Mouse (Mus musculus) adrenal gland, postnatal 10 days (tissue): ENCODE data around the gene Dmpk. TPM values are rescaled to one million over a fixed set of nuclear protein-coding genes. Genes with fewer than 3 reads are reported as not detected.

Experiments used
- microRNA-seq: library from miRNA; unstranded; fragments of <30 nt; microRNA quantifications from one replicate; pipeline ENCODE4 v1.2.0, GENCODE M21; 2021
- total RNA-seq, 2 experiments: library from RNA; stranded (reverse); gene quantifications; 2 replicates each; pipeline ENCODE4 v1.2.3; 2021

Dmpk gene
- total RNA-seq, 2 experiments from 2014 or later: 51.8 to 93.9 TPM

Small RNA genes within 50 kb of the gene (microRNA-seq; reads per million reads assigned to microRNA genes)
- 3.7 reads per million for gene Mir3100

Other genes starting within 250 kb of the Dmpk start
- 1 to 10 TPM; 3.7 to 5.0 TPM for gene Mill2, start 243.9 kb upstream of the Dmpk start, total RNA-seq
- 1 to 10 TPM; 5.0 to 7.9 TPM for gene Pglyrp1, start 212.5 kb upstream of the Dmpk start, total RNA-seq
- gene Ccdc61, start 173.4 kb upstream of the Dmpk start, total RNA-seq: 10 to 100 TPM; 12.5 to 13.9 TPM
- 1 to 10 TPM; 6.1 to 7.4 TPM for gene Nova2, start 158.0 kb upstream of the Dmpk start, total RNA-seq
- gene Nanos2, start 96.4 kb upstream of the Dmpk start, total RNA-seq: not detected
- gene Mypop, start 92.6 kb upstream of the Dmpk start, total RNA-seq: 1 to 10 TPM; 6.4 to 6.8 TPM
- gene Irf2bp1, start 79.8 kb upstream of the Dmpk start, total RNA-seq: 10 to 100 TPM; 36.9 to 37.2 TPM
- gene Foxa3, start 60.3 kb upstream of the Dmpk start, total RNA-seq: 10 to 100 TPM in 1 of 2 experiments, 1 to 10 TPM in 1; 4.8 to 14.0 TPM
- 10 to 100 TPM; 78.0 to 89.0 TPM for gene Sympk, start 59.5 kb upstream of the Dmpk start, total RNA-seq
- not detected for gene Rsph6a, start 29.2 kb upstream of the Dmpk start, total RNA-seq
- 10 to 100 TPM; 43.5 to 48.4 TPM for gene Dmwd, start 7.6 kb upstream of the Dmpk start, total RNA-seq
- 10 to 100 TPM; 12.3 to 17.3 TPM for gene Six5, start 10.7 kb downstream of the Dmpk start, total RNA-seq
- gene Gm4969, start 34.5 kb downstream of the Dmpk start, total RNA-seq: under 1 TPM; 0.21 to 0.24 TPM
- gene Fbxo46, start 36.0 kb downstream of the Dmpk start, total RNA-seq: 10 to 100 TPM; 10.7 to 11.1 TPM
- gene Qpctl, start 65.4 kb downstream of the Dmpk start, total RNA-seq: 10 to 100 TPM; 12.5 to 12.6 TPM
- 10 to 100 TPM; 90.1 to 91.2 TPM for gene Snrpd2, start 65.9 kb downstream of the Dmpk start, total RNA-seq
- under 1 TPM; 0.75 to 0.94 TPM for gene Gipr, start 82.3 kb downstream of the Dmpk start, total RNA-seq
- 10 to 100 TPM; 37.7 to 41.0 TPM for gene Eml2, start 92.6 kb downstream of the Dmpk start, total RNA-seq
- gene Gpr4, start 128.7 kb downstream of the Dmpk start, total RNA-seq: 1 to 10 TPM; 7.4 to 9.2 TPM
- 10 to 100 TPM; 26.5 to 26.6 TPM for gene Opa3, start 144.5 kb downstream of the Dmpk start, total RNA-seq
- gene Vasp, start 188.0 kb downstream of the Dmpk start, total RNA-seq: 10 to 100 TPM; 73.9 to 77.2 TPM
- gene Ppm1n, start 196.2 kb downstream of the Dmpk start, total RNA-seq: under 1 TPM in 1 of 2 experiments, not detected in 1; 0.30 TPM
- gene Rtn2, start 198.8 kb downstream of the Dmpk start, total RNA-seq: 10 to 100 TPM; 20.2 to 59.7 TPM
- gene Fosb, start 226.2 kb downstream of the Dmpk start, total RNA-seq: 10 to 100 TPM in 1 of 2 experiments, 1 to 10 TPM in 1; 1.2 to 12.9 TPM